Mouse (Mus musculus): ENCODE data around the gene Ankar. TPM values are rescaled to one million over a fixed set of nuclear protein-coding genes. Genes with fewer than 3 reads are reported as not detected.
A peak's percentile ranks its signal among the peaks of the same experiment; 100 is the strongest.

Gene Ankar
- polyA plus RNA-seq (2014; fragmentation: Nextera tagmentation; extraction: Ambion mirVana) = not detected in 2 replicates

- no peaks in the 10 kb centered on the region for H3K9me3 ChIP-seq (ENCODE audit: control insufficient read depth, low read depth, low read length)
- H3K9ac ChIP-seq (replicated peaks; ENCODE audit: low read depth, low read length) = no peak within 1 kb of the TSS
- no peak for ATAC-seq (ENCODE audit: insufficient number of reproducible peaks, insufficient read depth, low FRiP score, low read depth)
- WGBS = 83% methylated on average over 11 of the region's 11 CpGs
- H3K4me1 ChIP-seq (ENCODE audit: control insufficient read depth, insufficient read depth, low read length) = no peaks in the 10 kb centered on the region
- no peak within 1 kb of the TSS for H3K4me2 ChIP-seq (replicated peaks; ENCODE audit: low read depth, low read length)
- H3K27me3 ChIP-seq (ENCODE audit: control insufficient read depth, insufficient read depth, low read length) = no peaks in the 10 kb centered on the region
- no peak within 1 kb of the TSS for H3K27ac ChIP-seq (ENCODE audit: low read length)
- H3K4me3 ChIP-seq (ENCODE audit: low read depth, low read length) = no peak within 1 kb of the TSS
- no peaks in the 10 kb centered on the region for H3K36me3 ChIP-seq (ENCODE audit: control insufficient read depth, insufficient read depth, low read length)
Measured at GRCm38 (mm10) chr1:72700479-72700878, at the start of gene Ankar. TSS of gene Ankar (minus strand) at chr1:72700579.

GRCm38 (mm10) chr1:72746382-72746781 lies 46.0 kb upstream of the Ankar start:
- Histone ChIP-seq H3K9me3 (ENCODE audit: control insufficient read depth, low read depth, low read length) (no peaks in the 10 kb centered on the region), H3K4me1 (ENCODE audit: control insufficient read depth, insufficient read depth, low read length) (peaks cover 4% of the 10 kb centered on the region; the same call in 1 of the 2 replicates), H3K4me2 (replicated peaks; ENCODE audit: low read depth, low read length) (no peak overlapping the region), H3K27me3 (ENCODE audit: control insufficient read depth, insufficient read depth, low read length) (no peaks in the 10 kb centered on the region), H3K4me3 (ENCODE audit: low read depth, low read length) (no peak overlapping the region), H3K36me3 (ENCODE audit: control insufficient read depth, insufficient read depth, low read length) (no peaks in the 10 kb centered on the region), H3K9ac (replicated peaks; ENCODE audit: low read depth, low read length) (no peak overlapping the region), H3K27ac (ENCODE audit: low read length) (peak overlapping the region; percentile 58; the same call in 1 of the 2 replicates)
- ATAC-seq (ENCODE audit: insufficient number of reproducible peaks, insufficient read depth, low FRiP score, low read depth) = no peak
- WGBS = 69% methylated on average over 7 of the region's 7 CpGs

DNA sequence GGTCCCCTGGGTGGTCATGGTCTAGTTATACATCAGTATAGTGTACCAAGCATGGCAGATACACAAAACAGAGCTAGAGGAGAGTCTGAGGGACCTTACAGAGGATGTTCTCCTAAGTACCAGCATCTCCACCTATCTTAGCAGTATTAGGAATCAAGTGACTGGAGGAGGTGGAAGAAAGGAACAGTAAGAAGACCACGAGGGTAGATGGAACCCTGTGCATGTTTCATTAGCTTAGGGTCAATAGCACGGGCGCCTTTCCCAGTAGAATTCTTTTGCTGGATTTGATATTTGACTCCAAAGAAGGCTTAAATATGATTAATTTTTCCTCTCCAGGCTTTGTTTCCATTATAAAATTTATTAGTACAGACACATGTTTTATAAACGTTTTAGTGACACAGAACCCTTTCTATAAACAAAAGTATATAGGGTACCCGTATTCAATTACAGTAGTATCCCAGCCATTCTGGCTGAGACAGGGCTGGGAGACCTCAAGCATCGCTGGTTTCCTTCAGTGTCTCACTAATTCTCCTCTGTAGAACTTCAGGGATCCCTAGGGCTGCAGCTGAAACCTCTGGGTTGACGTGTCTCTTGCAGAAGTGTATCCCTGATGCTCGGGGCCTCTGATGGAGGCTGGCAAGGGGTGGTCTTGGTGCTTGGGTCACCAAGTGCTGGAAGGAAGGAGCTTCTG lies 44.6 kb upstream of the Ankar start:
- ATAC-seq (ENCODE audit: insufficient number of reproducible peaks, insufficient read depth, low FRiP score, low read depth) = peak; percentile 77; the same call in 1 of the 2 replicates
- Histone ChIP-seq H3K27me3 (ENCODE audit: control insufficient read depth, insufficient read depth, low read length) (no peaks in the 10 kb centered on the region), H3K9me3 (ENCODE audit: control insufficient read depth, low read depth, low read length) (no peaks in the 10 kb centered on the region), H3K36me3 (ENCODE audit: control insufficient read depth, insufficient read depth, low read length) (no peaks in the 10 kb centered on the region), H3K9ac (replicated peaks; ENCODE audit: low read depth, low read length) (no peak overlapping the region), H3K4me2 (replicated peaks; ENCODE audit: low read depth, low read length) (no peak overlapping the region), H3K4me3 (ENCODE audit: low read depth, low read length) (no peak overlapping the region), H3K27ac (ENCODE audit: low read length) (peak overlapping the region; percentile 73), H3K4me1 (ENCODE audit: control insufficient read depth, insufficient read depth, low read length) (no peaks in the 10 kb centered on the region)
- WGBS = 34% methylated on average over 8 of the region's 8 CpGs

- Histone ChIP-seq H3K9me3 (ENCODE audit: control insufficient read depth, low read depth, low read length) (no peaks in the 10 kb centered on the region), H3K4me1 (ENCODE audit: control insufficient read depth, insufficient read depth, low read length) (peaks cover 9% of the 10 kb centered on the region; the same call in 1 of the 2 replicates), H3K4me3 (ENCODE audit: low read depth, low read length) (no peak overlapping the region), H3K4me2 (replicated peaks; ENCODE audit: low read depth, low read length) (no peak overlapping the region), H3K36me3 (ENCODE audit: control insufficient read depth, insufficient read depth, low read length) (no peaks in the 10 kb centered on the region), H3K27me3 (ENCODE audit: control insufficient read depth, insufficient read depth, low read length) (no peaks in the 10 kb centered on the region), H3K27ac (ENCODE audit: low read length) (no peak overlapping the region), H3K9ac (replicated peaks; ENCODE audit: low read depth, low read length) (no peak overlapping the region)
- 88% methylated on average over 5 of the region's 5 CpGs for WGBS
- no peak for ATAC-seq (ENCODE audit: insufficient number of reproducible peaks, insufficient read depth, low FRiP score, low read depth)
Measured at GRCm38 (mm10) chr1:72741406-72741805, 41.0 kb upstream of the Ankar start.

GRCm38 (mm10) chr1:72739681-72740063 lies 39.3 kb upstream of the Ankar start:
- Histone ChIP-seq H3K4me3 (ENCODE audit: low read depth, low read length) (no peak overlapping the region), H3K4me2 (replicated peaks; ENCODE audit: low read depth, low read length) (no peak overlapping the region), H3K9ac (replicated peaks; ENCODE audit: low read depth, low read length) (no peak overlapping the region), H3K4me1 (ENCODE audit: control insufficient read depth, insufficient read depth, low read length) (peaks cover 15% of the 10 kb centered on the region; the same call in 1 of the 2 replicates), H3K27me3 (ENCODE audit: control insufficient read depth, insufficient read depth, low read length) (no peaks in the 10 kb centered on the region), H3K36me3 (ENCODE audit: control insufficient read depth, insufficient read depth, low read length) (no peaks in the 10 kb centered on the region), H3K9me3 (ENCODE audit: control insufficient read depth, low read depth, low read length) (no peaks in the 10 kb centered on the region), H3K27ac (ENCODE audit: low read length) (no peak overlapping the region)
- 76% methylated on average over 10 of the region's 10 CpGs for WGBS
- no peak for ATAC-seq (ENCODE audit: insufficient number of reproducible peaks, insufficient read depth, low FRiP score, low read depth)

DNA sequence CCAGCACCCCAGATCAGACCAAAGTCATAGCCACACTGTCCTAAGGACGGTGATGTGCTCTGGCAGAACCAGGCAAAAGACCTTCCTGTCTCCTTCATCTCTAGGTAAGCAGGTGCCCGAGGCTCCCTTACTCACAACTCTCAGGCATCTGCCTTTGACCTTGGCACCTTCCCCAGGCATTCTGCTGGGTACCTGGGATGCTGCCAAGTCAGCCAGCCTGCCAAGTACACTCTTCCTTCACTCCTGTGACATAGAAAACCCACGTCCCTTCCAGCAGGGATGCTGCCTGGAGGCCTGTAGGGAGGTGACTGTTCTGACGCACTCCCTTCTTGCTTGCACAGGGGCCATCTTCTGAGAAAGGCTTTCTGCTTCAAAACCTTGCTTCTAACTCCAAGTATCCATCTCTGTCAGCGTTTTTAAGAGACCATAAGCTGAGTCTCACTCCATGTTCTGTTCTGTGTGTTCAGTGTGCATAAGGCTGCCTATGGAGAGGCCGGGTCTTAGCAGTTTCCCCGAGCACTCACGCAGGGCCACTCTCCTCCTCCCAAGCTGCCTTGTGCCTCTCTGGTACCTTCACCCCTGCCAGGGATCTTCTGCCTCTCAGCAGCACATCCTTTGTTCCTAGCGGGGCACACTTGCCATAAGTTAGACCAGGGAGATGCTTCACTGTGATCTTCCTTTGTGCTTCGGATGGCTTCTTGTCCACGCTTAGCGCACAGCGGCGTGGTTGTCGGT lies 38.7 kb upstream of the Ankar start:
- H3K9me3 ChIP-seq (ENCODE audit: control insufficient read depth, low read depth, low read length) = no peaks in the 10 kb centered on the region
- no peak overlapping the region for H3K9ac ChIP-seq (replicated peaks; ENCODE audit: low read depth, low read length)
- H3K4me3 ChIP-seq (ENCODE audit: low read depth, low read length) = no peak overlapping the region
- H3K27me3 ChIP-seq (ENCODE audit: control insufficient read depth, insufficient read depth, low read length) = no peaks in the 10 kb centered on the region
- H3K27ac ChIP-seq (ENCODE audit: low read length) = no peak overlapping the region
- WGBS = 80% methylated on average over 15 of the region's 15 CpGs
- peaks cover 15% of the 10 kb centered on the region; the same call in 1 of the 2 replicates for H3K4me1 ChIP-seq (ENCODE audit: control insufficient read depth, insufficient read depth, low read length)
- no peak for ATAC-seq (ENCODE audit: insufficient number of reproducible peaks, insufficient read depth, low FRiP score, low read depth)
- no peaks in the 10 kb centered on the region for H3K36me3 ChIP-seq (ENCODE audit: control insufficient read depth, insufficient read depth, low read length)
- H3K4me2 ChIP-seq (replicated peaks; ENCODE audit: low read depth, low read length) = no peak overlapping the region

GRCm38 (mm10) chr1:72736397-72737125 lies 36.2 kb upstream of the Ankar start:
- H3K36me3 ChIP-seq (ENCODE audit: control insufficient read depth, insufficient read depth, low read length) = no peaks in the 10 kb centered on the region
- no peak overlapping the region for H3K4me2 ChIP-seq (replicated peaks; ENCODE audit: low read depth, low read length)
- ATAC-seq (ENCODE audit: insufficient number of reproducible peaks, insufficient read depth, low FRiP score, low read depth) = no peak
- 38% methylated on average over 13 of the region's 13 CpGs for WGBS
- no peaks in the 10 kb centered on the region for H3K27me3 ChIP-seq (ENCODE audit: control insufficient read depth, insufficient read depth, low read length)
- no peaks in the 10 kb centered on the region for H3K9me3 ChIP-seq (ENCODE audit: control insufficient read depth, low read depth, low read length)
- H3K27ac ChIP-seq (ENCODE audit: low read length) = no peak overlapping the region; the same call in 1 of the 2 replicates
- H3K9ac ChIP-seq (replicated peaks; ENCODE audit: low read depth, low read length) = no peak overlapping the region
- H3K4me1 ChIP-seq (ENCODE audit: control insufficient read depth, insufficient read depth, low read length) = peaks cover 15% of the 10 kb centered on the region; the same call in 1 of the 2 replicates
- no peak overlapping the region for H3K4me3 ChIP-seq (ENCODE audit: low read depth, low read length)

- Histone ChIP-seq H3K9ac (replicated peaks; ENCODE audit: low read depth, low read length) (no peak overlapping the region), H3K4me3 (ENCODE audit: low read depth, low read length) (no peak overlapping the region), H3K27me3 (ENCODE audit: control insufficient read depth, insufficient read depth, low read length) (no peaks in the 10 kb centered on the region), H3K4me1 (ENCODE audit: control insufficient read depth, insufficient read depth, low read length) (peaks cover 21% of the 10 kb centered on the region; the same call in 1 of the 2 replicates), H3K36me3 (ENCODE audit: control insufficient read depth, insufficient read depth, low read length) (no peaks in the 10 kb centered on the region), H3K9me3 (ENCODE audit: control insufficient read depth, low read depth, low read length) (no peaks in the 10 kb centered on the region), H3K27ac (ENCODE audit: low read length) (no peak overlapping the region; the same call in 1 of the 2 replicates), H3K4me2 (replicated peaks; ENCODE audit: low read depth, low read length) (no peak overlapping the region)
- ATAC-seq (ENCODE audit: insufficient number of reproducible peaks, insufficient read depth, low FRiP score, low read depth) = 0 out of 2 replicates have a peak, but pooled peaks have one; percentile 15
- 83% methylated on average over 9 of the region's 9 CpGs for WGBS
Measured at GRCm38 (mm10) chr1:72733191-72733691, 32.9 kb upstream of the Ankar start.
